Mouse (Mus musculus): ENCODE measurements at regions not wholly inside any gene's neighbourhood (a gene's known extent, or its start where the extent isn't known, plus 50 kb on each side); places are given as distances from the start of the nearest gene placed in this dataset.

- DNase-seq: no peak
These were observed 56.9 kb upstream of the Sox2 start for GRCm38 (mm10) chr3:34593279-34593678.

- DNase-seq: no peak
These were observed 72.2 kb upstream of the Sox2 start for GRCm38 (mm10) chr3:34577896-34578530.

GRCm38 (mm10) chr3:34577115-34577514 is 73.1 kb upstream of the Sox2 start:
- DNase-seq: no peak

GRCm38 (mm10) chr3:34576159-34576558 is 74.0 kb upstream of the Sox2 start:
- no peak for DNase-seq

- DNase-seq: no peak
These were observed 75.4 kb upstream of the Sox2 start for GRCm38 (mm10) chr3:34574711-34575350.

GRCm38 (mm10) chr3:34573312-34573711 is 76.9 kb upstream of the Sox2 start:
- DNase-seq: no peak

- DNase-seq: no peak
These were observed 78.1 kb upstream of the Sox2 start for GRCm38 (mm10) chr3:34572081-34572480.

- no peak for DNase-seq
These were observed 78.6 kb upstream of the Sox2 start for GRCm38 (mm10) chr3:34571630-34572029.

GRCm38 (mm10) chr3:34569998-34570397 is 80.2 kb upstream of the Sox2 start:
- no peak for DNase-seq

GRCm38 (mm10) chr3:34568086-34568650 is 82.0 kb upstream of the Sox2 start:
- DNase-seq: no peak

GRCm38 (mm10) chr3:34565386-34565785 is 84.8 kb upstream of the Sox2 start:
- no peak for DNase-seq

GRCm38 (mm10) chr3:34562893-34563292 is 87.3 kb upstream of the Sox2 start:
- no peak for DNase-seq

GRCm38 (mm10) chr3:34561709-34562108 is 88.5 kb upstream of the Sox2 start:
- no peak for DNase-seq

GRCm38 (mm10) chr3:34559841-34560703 is 90.1 kb upstream of the Sox2 start:
- DNase-seq: no peak

- no peak for DNase-seq
These were observed 91.2 kb upstream of the Sox2 start for GRCm38 (mm10) chr3:34558821-34559520.

- no peak for DNase-seq
These were observed 97.5 kb upstream of the Sox2 start for GRCm38 (mm10) chr3:34552542-34553208.

- no peak for DNase-seq
These were observed 99.1 kb upstream of the Sox2 start for GRCm38 (mm10) chr3:34551069-34551468.

- DNase-seq: no peak
These were observed 100.0 kb upstream of the Sox2 start for GRCm38 (mm10) chr3:34550189-34550588.

- DNase-seq: no peak
These were observed 117.8 kb upstream of the Sox2 start for GRCm38 (mm10) chr3:34532451-34532850.

GRCm38 (mm10) chr3:34531836-34532235 is 118.4 kb upstream of the Sox2 start:
- no peak for DNase-seq

GRCm38 (mm10) chr3:34527546-34527945 is 122.7 kb upstream of the Sox2 start:
- DNase-seq: no peak

- no peak for DNase-seq
These were observed 124.5 kb upstream of the Sox2 start for GRCm38 (mm10) chr3:34525730-34526129.

All from kidney, postnatal 25 days (tissue).